Mouse (Mus musculus): Measurements from ENCODE around the gene Ehbp1.

DNA sequence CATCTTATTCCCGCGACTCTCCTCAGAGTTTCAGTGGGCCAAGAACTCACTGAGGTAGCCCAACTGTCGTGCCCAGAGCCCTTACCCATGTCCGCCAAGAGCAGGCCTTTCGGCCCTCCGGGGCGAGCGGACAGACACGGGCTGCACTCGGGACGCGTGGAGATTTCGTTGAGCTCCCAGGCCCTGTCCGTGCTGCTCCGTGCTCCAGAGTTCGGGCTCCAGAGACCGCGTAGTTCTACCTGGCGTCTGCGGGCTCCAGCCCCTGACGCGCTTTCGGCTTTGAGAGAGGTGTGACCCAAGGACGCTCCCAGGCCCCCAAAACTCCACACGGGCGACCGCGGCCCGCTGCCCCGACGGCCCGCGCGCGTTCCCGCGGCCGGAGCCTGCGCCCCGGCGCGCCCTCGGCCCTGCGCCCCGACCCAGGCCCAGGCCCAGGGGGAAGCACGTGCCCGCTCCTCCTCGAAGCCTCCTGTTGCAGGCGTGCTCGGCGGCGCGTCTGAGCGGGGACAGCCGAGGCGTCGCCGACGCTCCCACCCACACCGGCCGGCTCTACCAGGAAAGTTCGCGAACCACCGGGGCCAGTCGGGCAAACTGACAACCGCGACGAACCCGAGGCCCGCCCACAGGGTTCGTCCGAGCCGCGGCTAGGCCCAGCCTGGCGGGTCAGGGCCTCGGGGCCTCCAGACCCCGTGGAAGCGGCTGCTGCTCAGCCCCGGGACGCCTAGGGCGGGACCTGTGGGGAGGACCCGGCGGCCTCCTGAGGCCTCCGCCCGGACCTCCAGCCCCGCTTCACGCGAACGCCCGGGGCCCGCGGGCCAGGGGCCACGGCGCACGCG lies 349.1 kb downstream of the Ehbp1 start:
- TF ChIP-seq CTCF (conservative IDR thresholded peaks at IDR 0.05 in 1 of 2, IDR thresholded peaks at IDR 0.05 in 1 of 2; ENCODE audit: low read depth in 2 of 2, low read length in 2 of 2): no peak
- TF ChIP-seq ZKSCAN1 (IDR thresholded peaks at IDR 0.05; ENCODE audit: borderline replicate concordance, low read depth, low read length): no peak
- TF ChIP-seq RAD21 (IDR thresholded peaks at IDR 0.05; ENCODE audit: low read depth, low read length): no peak
- TF ChIP-seq POLR2A (IDR thresholded peaks at IDR 0.05; ENCODE audit: low read depth, low read length): no peak
- no peak for TF ChIP-seq TCF12 (IDR thresholded peaks at IDR 0.05; ENCODE audit: low read depth, low read length)
- no peak for TF ChIP-seq JUN (IDR thresholded peaks at IDR 0.05; ENCODE audit: insufficient read depth, low read depth, low read length)
- no peak for TF ChIP-seq EP300 (IDR thresholded peaks at IDR 0.05; ENCODE audit: low read length)
- no peak for TF ChIP-seq HCFC1 (IDR thresholded peaks at IDR 0.05; ENCODE audit: low read depth, low read length)
- no peak for TF ChIP-seq CHD1 (IDR thresholded peaks at IDR 0.05; ENCODE audit: low read depth, low read length)

All from CH12.LX (cell line).